Mouse (Mus musculus): Measurements from ENCODE around the gene Fzd9. TPM values are rescaled to one million over a fixed set of nuclear protein-coding genes. Genes with fewer than 3 reads are reported as not detected.
A peak's percentile ranks its signal among the peaks of the same experiment; 100 is the strongest.

Gene Fzd9
- total and polyA plus RNA-seq, 2 experiments from 2014 or later = 14.9 to 38.7 TPM

DNA sequence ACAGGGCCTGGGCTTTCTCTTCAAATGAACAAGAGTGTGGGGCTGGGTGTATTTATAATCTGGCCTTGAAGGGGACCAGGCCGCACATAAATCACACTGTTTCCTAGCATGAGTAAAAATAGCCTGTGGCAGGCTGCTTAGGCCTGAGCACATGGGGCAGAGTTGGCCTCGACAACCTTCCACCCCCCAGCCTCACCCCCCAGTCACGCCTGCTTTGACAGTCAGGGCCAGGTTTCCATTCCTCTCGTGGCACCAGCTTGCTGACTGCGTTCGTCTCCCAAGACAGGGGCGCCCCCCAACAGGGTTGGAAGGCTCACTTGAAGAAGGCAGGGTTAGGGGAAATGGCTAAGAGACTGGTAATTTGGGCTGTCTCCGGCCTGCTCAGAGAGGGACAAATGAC is 18.4 kb upstream of the Fzd9 start:
- Histone ChIP-seq H3K4me2 (ENCODE audit: low read depth, low read length, poor library complexity, severe bottlenecking) (no peak overlapping the region), H3K27me3 (ENCODE audit: insufficient read depth, low read length) (no peaks in the 10 kb centered on the region), H3K9me3 (ENCODE audit: low read length) (no peaks in the 10 kb centered on the region), H3K4me1 (ENCODE audit: insufficient read depth, low read length) (no peaks in the 10 kb centered on the region), H3K27ac (ENCODE audit: low read depth, low read length) (no peak overlapping the region), H3K36me3 (ENCODE audit: insufficient read depth, low read length) (no peaks in the 10 kb centered on the region), H3K9ac (replicated peaks; ENCODE audit: low read length, poor library complexity, severe bottlenecking) (no peak overlapping the region), H3K4me3 (ENCODE audit: low read depth, low read length) (no peak overlapping the region)
- TF ChIP-seq CTCF (IDR thresholded peaks at IDR 0.05) = no peak
- DNase-seq (ENCODE audit: low spot score) (no peak), ATAC-seq (ENCODE audit: low FRiP score) (no peak)
- whole genome bisulfite sequencing = 84% methylated on average over 8 of the region's 8 CpGs

DNA sequence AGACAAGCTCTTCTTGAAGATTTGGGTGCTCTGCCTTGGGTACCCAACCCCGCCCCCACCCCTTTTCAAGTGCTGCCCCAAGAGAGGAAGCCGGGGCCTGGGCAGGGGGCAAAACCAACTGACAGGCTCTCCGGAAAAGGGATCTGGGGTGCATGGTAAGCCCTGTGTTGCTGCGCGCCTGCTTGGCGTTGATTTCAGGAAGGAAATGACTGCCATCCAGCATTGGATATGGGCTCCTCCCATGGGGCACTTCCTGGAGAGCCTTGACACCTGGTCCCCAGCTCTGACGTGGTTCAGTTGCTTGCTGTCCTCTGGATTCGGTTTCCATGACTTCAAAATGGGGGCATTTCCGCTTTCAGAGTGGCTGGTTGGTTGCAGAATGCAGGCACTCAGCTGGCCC is 13.5 kb upstream of the Fzd9 start:
- no peak for DNase-seq (ENCODE audit: low spot score)
- H3K27me3 ChIP-seq (ENCODE audit: insufficient read depth, low read length) = no peaks in the 10 kb centered on the region
- H3K9me3 ChIP-seq (ENCODE audit: low read length) = no peaks in the 10 kb centered on the region

DNA sequence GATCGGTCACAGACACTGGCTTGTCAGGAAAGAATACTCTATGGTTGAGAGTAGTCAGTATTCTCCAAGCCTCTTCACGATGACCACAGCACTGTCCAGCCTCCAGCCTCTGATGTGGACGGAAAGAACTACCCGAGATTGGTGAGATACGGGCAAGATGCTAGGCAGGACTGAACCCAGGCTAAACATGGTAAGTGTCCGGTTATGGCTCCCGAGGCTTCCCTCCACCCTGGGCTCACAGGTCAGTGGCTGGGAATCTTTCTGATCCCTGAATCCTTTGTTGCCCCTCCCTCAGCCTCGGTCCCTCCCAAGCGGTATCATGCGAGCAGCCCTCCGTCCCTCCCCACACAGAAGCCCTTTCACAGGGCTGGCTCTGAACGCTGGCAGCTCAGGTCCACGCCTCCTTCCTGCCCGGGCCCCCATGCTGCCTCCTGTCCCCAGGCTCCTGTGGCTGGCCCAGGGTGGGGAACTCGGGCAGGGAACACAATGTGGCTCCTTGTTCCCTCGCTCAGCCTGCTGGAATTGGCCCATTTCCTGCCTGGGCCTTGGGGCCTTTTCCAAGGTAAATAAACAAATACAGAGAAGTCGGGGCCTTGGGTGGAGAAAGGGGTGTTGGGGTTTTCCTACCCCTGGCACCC is 13.0 kb upstream of the Fzd9 start:
- ATAC-seq (ENCODE audit: low FRiP score) = peak; percentile 81
- Histone ChIP-seq H3K4me2 (ENCODE audit: low read depth, low read length, poor library complexity, severe bottlenecking) (no peak overlapping the region), H3K4me1 (ENCODE audit: insufficient read depth, low read length) (no peaks in the 10 kb centered on the region), H3K36me3 (ENCODE audit: insufficient read depth, low read length) (no peaks in the 10 kb centered on the region), H3K9ac (replicated peaks; ENCODE audit: low read length, poor library complexity, severe bottlenecking) (no peak overlapping the region), H3K27ac (ENCODE audit: low read depth, low read length) (peak overlapping the region; percentile 20; the same call in 1 of the 2 replicates), H3K27me3 (ENCODE audit: insufficient read depth, low read length) (no peaks in the 10 kb centered on the region), H3K4me3 (ENCODE audit: low read depth, low read length) (no peak overlapping the region), H3K9me3 (ENCODE audit: low read length) (no peaks in the 10 kb centered on the region)
- 17% methylated on average over 17 of the region's 17 CpGs for WGBS
- peak; percentile 74 for DNase-seq (ENCODE audit: low spot score)
- TF ChIP-seq CTCF (IDR thresholded peaks at IDR 0.05) = no peak

More for the DNA sequence above, 13.5 kb upstream of the Fzd9 start:
- Histone ChIP-seq H3K4me1 (ENCODE audit: insufficient read depth, low read length) (no peaks in the 10 kb centered on the region), H3K4me3 (ENCODE audit: low read depth, low read length) (no peak overlapping the region), H3K9ac (replicated peaks; ENCODE audit: low read length, poor library complexity, severe bottlenecking) (no peak overlapping the region), H3K4me2 (ENCODE audit: low read depth, low read length, poor library complexity, severe bottlenecking) (no peak overlapping the region), H3K36me3 (ENCODE audit: insufficient read depth, low read length) (no peaks in the 10 kb centered on the region), H3K27ac (ENCODE audit: low read depth, low read length) (peak overlapping the region; percentile 20; the same call in 1 of the 2 replicates)
- no peak for TF ChIP-seq CTCF (IDR thresholded peaks at IDR 0.05)
- WGBS = 48% methylated on average over 9 of the region's 9 CpGs
- peak; percentile 52; the same call in 1 of the 2 replicates for ATAC-seq (ENCODE audit: low FRiP score)

DNA sequence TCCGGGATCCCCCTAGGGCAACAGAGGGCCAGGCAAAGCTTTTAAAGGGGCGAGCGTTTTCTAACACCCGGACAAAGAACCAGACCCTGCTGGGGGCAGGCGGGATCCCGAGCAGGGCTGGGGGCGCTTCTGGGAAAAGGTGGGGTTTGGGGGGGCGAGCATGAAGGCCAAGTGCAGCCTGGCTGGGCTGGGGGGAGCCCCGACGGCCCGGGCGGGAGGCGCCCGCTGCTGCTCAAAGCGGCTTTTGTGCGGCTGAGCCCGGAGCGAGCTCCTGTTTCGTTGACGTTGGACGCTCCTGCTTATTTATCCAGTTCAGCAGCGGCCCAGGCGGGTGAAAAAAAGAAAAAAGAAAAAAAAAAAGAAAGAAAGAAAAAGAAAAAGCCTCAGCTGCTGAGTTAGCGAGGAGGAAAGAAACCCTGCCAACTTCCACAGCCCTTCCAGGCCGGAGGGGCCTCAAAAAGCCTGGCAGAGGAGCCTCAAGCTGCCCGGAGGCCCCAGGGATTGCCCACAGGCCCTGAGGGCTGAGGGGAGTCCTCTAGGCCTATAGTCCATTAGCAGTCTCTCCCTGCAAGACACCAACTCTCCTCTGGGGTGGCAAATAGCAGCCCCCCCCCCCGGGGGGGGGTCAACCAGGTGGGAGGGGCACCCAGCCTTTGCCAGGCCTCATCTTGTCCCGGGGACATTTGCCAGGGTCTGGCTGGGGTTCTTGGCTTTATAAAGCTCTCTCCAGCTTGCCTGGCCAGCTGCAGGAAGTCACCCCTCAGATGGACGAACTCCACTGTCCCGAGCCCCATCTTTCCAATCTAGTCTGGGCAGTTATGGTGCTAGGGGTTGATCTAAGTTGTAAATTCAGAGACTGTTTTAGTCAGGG is 7.5 kb upstream of the Fzd9 start:
- Histone ChIP-seq H3K4me3 (ENCODE audit: low read depth, low read length) (peak overlapping the region; percentile 31), H3K4me2 (ENCODE audit: low read depth, low read length, poor library complexity, severe bottlenecking) (peak overlapping the region; percentile 48), H3K36me3 (ENCODE audit: insufficient read depth, low read length) (no peaks in the 10 kb centered on the region), H3K4me1 (ENCODE audit: insufficient read depth, low read length) (no peaks in the 10 kb centered on the region), H3K9ac (replicated peaks; ENCODE audit: low read length, poor library complexity, severe bottlenecking) (peak overlapping the region; percentile 57), H3K27ac (ENCODE audit: low read depth, low read length) (peak overlapping the region; percentile 64), H3K27me3 (ENCODE audit: insufficient read depth, low read length) (no peaks in the 10 kb centered on the region), H3K9me3 (ENCODE audit: low read length) (no peaks in the 10 kb centered on the region)
- WGBS = 5% methylated on average over 30 of the region's 30 CpGs
- TF ChIP-seq CTCF (IDR thresholded peaks at IDR 0.05) = no peak
- ATAC-seq (ENCODE audit: low FRiP score) = peak; percentile 45
- DNase-seq (ENCODE audit: low spot score) = peak; percentile 85

DNA sequence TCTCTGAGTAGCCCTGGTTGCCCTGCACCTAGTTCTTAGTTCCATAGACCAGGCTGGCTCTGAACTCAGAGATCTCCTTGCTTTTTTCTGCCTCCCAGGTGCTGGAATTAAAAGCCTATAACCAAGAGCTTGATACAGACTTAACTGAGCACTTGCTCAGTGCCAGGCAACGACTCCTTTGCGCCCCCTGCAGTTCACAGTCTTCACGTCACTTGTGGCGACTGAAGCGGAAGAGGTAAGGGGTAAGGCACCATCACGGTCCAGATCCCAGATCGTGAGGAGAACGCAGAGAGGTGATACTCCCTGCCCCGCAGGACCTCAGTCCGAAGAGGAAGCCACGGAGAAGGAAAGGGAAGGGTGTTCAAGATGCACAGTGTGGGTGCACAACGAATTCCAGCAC is 6.5 kb upstream of the Fzd9 start:
- ATAC-seq (ENCODE audit: low FRiP score) (no peak), DNase-seq (ENCODE audit: low spot score) (no peak)
- no peak overlapping the region for H3K4me2 ChIP-seq (ENCODE audit: low read depth, low read length, poor library complexity, severe bottlenecking)
- H3K36me3 ChIP-seq (ENCODE audit: insufficient read depth, low read length) = no peaks in the 10 kb centered on the region
- no peaks in the 10 kb centered on the region for H3K4me1 ChIP-seq (ENCODE audit: insufficient read depth, low read length)
- 83% methylated on average over 12 of the region's 12 CpGs for WGBS
- no peaks in the 10 kb centered on the region for H3K27me3 ChIP-seq (ENCODE audit: insufficient read depth, low read length)
- H3K9ac ChIP-seq (replicated peaks; ENCODE audit: low read length, poor library complexity, severe bottlenecking) = no peak overlapping the region
- no peaks in the 10 kb centered on the region for H3K9me3 ChIP-seq (ENCODE audit: low read length)
- TF ChIP-seq CTCF (IDR thresholded peaks at IDR 0.05) = peak; percentile 35; the same call in 1 of the 2 replicates
- no peak overlapping the region for H3K4me3 ChIP-seq (ENCODE audit: low read depth, low read length)
- peak overlapping the region; percentile 64; the same call in 1 of the 2 replicates for H3K27ac ChIP-seq (ENCODE audit: low read depth, low read length)

DNA sequence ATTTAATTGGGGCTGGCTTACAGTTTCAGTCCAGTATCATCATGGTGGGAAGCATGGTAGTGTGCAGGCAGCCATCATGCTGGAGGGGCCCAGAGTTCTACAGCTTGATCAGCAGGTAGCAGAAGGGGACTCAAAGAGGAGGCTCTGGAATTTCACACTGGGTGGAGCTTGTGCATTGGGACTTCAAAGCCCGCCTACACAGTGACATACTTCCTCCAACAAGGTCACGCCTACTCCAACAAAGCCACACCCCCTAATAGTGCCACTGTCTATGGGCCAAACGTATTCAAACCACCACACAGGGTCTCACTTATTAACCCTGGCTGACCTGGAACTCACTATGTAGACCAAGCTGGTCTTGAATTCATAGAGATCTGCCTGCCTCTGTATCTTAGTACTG is 5.1 kb upstream of the Fzd9 start:
- TF ChIP-seq CTCF (IDR thresholded peaks at IDR 0.05) = no peak
- Histone ChIP-seq H3K4me3 (ENCODE audit: low read depth, low read length) (no peak overlapping the region), H3K27me3 (ENCODE audit: insufficient read depth, low read length) (no peaks in the 10 kb centered on the region), H3K9me3 (ENCODE audit: low read length) (no peaks in the 10 kb centered on the region), H3K4me1 (ENCODE audit: insufficient read depth, low read length) (no peaks in the 10 kb centered on the region), H3K4me2 (ENCODE audit: low read depth, low read length, poor library complexity, severe bottlenecking) (no peak overlapping the region), H3K36me3 (ENCODE audit: insufficient read depth, low read length) (no peaks in the 10 kb centered on the region), H3K27ac (ENCODE audit: low read depth, low read length) (no peak overlapping the region), H3K9ac (replicated peaks; ENCODE audit: low read length, poor library complexity, severe bottlenecking) (no peak overlapping the region)
- DNase-seq (ENCODE audit: low spot score) (no peak), ATAC-seq (ENCODE audit: low FRiP score) (no peak)
- 89% methylated on average over 3 of the region's 3 CpGs for whole genome bisulfite sequencing

Data from midbrain, postnatal 0 days (tissue).